Mouse (Mus musculus): ENCODE data around the gene Alkbh6. TPM values are rescaled to one million over a fixed set of nuclear protein-coding genes. Genes with fewer than 3 reads are reported as not detected.

Alkbh6 gene
- polyA plus RNA-seq (2015; fragmentation: Nextera tagmentation; extraction: Ambion mirVana) = 47.9 and 48.6 TPM in 2 replicates

GRCm38 (mm10) chr7:30308076-30309005 is at the start of gene Alkbh6:
Alkbh6 (plus strand) TSS chr7:30308717.

GRCm38 (mm10) chr7:30279951-30280669 is 28.4 kb upstream of the Alkbh6 start, which contains the start of the genes Thap8 and Wdr62:
Thap8 (plus strand) TSS chr7:30280094.
Wdr62 (minus strand) TSS chr7:30280419.

GRCm38 (mm10) chr7:30291215-30292131 is 17.0 kb upstream of the Alkbh6 start, which contains the start of gene Clip3:
Clip3 (plus strand) TSS chr7:30291728.

GRCm38 (mm10) chr7:30314721-30315155 is 6.2 kb downstream of the Alkbh6 start, which contains the start of gene Syne4:
Syne4 (plus strand) TSS chr7:30314807.

GRCm38 (mm10) chr7:30321539-30322284 is 13.2 kb downstream of the Alkbh6 start, which contains the start of gene E130208F15Rik:
E130208F15Rik (plus strand) TSS chr7:30321740.

GRCm38 (mm10) chr7:30323795-30324194 is 15.3 kb downstream of the Alkbh6 start, which contains the start of gene Sdhaf1:
Sdhaf1 (minus strand) TSS chr7:30323895.

GRCm38 (mm10) chr7:30362652-30363343 is 54.3 kb downstream of the Alkbh6 start, which contains the start of gene Lrfn3:
Lrfn3 (minus strand) TSS chr7:30362772.

Other genes with a start within 250 kb of the Alkbh6 start
- gene Zfp82, start 235.8 kb upstream of the Alkbh6 start, polyA plus RNA-seq (2015; fragmentation: Nextera tagmentation; extraction: Ambion mirVana) = 4.1 and 5.1 TPM in 2 replicates
- gene Gm26920, start 218.3 kb upstream of the Alkbh6 start, polyA plus RNA-seq (2015; fragmentation: Nextera tagmentation; extraction: Ambion mirVana) = 0.23 TPM in 1 of 2 replicates, not detected in the other
- gene Zfp566, start 218.2 kb upstream of the Alkbh6 start, polyA plus RNA-seq (2015; fragmentation: Nextera tagmentation; extraction: Ambion mirVana) = 5.4 TPM in 2 replicates
- 51.2 and 53.2 TPM in 2 replicates for gene Zfp260, start 213.9 kb upstream of the Alkbh6 start, polyA plus RNA-seq (2015; fragmentation: Nextera tagmentation; extraction: Ambion mirVana)
- gene Zfp382, start 186.8 kb upstream of the Alkbh6 start, polyA plus RNA-seq (2015; fragmentation: Nextera tagmentation; extraction: Ambion mirVana) = 3.3 and 3.8 TPM in 2 replicates
- gene Zfp146, start 139.0 kb upstream of the Alkbh6 start, polyA plus RNA-seq (2015; fragmentation: Nextera tagmentation; extraction: Ambion mirVana) = 5.1 and 6.2 TPM in 2 replicates
- gene Cox7a1, start 124.6 kb upstream of the Alkbh6 start, polyA plus RNA-seq (2015; fragmentation: Nextera tagmentation; extraction: Ambion mirVana) = 300 and 438 TPM in 2 replicates
- gene Capns1, start 109.9 kb upstream of the Alkbh6 start, polyA plus RNA-seq (2015; fragmentation: Nextera tagmentation; extraction: Ambion mirVana) = 81.5 and 93.6 TPM in 2 replicates
- 125 and 135 TPM in 2 replicates for gene Polr2i, start 76.8 kb upstream of the Alkbh6 start, polyA plus RNA-seq (2015; fragmentation: Nextera tagmentation; extraction: Ambion mirVana)
- 84.9 and 101 TPM in 2 replicates for gene Tbcb, start 76.4 kb upstream of the Alkbh6 start, polyA plus RNA-seq (2015; fragmentation: Nextera tagmentation; extraction: Ambion mirVana)
- 1.5 and 1.8 TPM in 2 replicates for gene Ovol3, start 73.0 kb upstream of the Alkbh6 start, polyA plus RNA-seq (2015; fragmentation: Nextera tagmentation; extraction: Ambion mirVana)
- 0.44 and 0.58 TPM in 2 replicates for gene Thap8, start 28.6 kb upstream of the Alkbh6 start, polyA plus RNA-seq (2015; fragmentation: Nextera tagmentation; extraction: Ambion mirVana)
- 2.5 and 3.6 TPM in 2 replicates for gene Wdr62, start 28.3 kb upstream of the Alkbh6 start, polyA plus RNA-seq (2015; fragmentation: Nextera tagmentation; extraction: Ambion mirVana)
- gene Clip3, start 17.0 kb upstream of the Alkbh6 start, polyA plus RNA-seq (2015; fragmentation: Nextera tagmentation; extraction: Ambion mirVana) = 10.4 and 11.7 TPM in 2 replicates
- 4.4 and 5.0 TPM in 2 replicates for gene Syne4, start 6.1 kb downstream of the Alkbh6 start, polyA plus RNA-seq (2015; fragmentation: Nextera tagmentation; extraction: Ambion mirVana)
- gene E130208F15Rik, start 13.0 kb downstream of the Alkbh6 start, polyA plus RNA-seq (2015; fragmentation: Nextera tagmentation; extraction: Ambion mirVana) = 1.6 TPM in 1 of 2 replicates, not detected in the other
- 19.2 and 19.3 TPM in 2 replicates for gene Sdhaf1, start 15.2 kb downstream of the Alkbh6 start, polyA plus RNA-seq (2015; fragmentation: Nextera tagmentation; extraction: Ambion mirVana)
- 1.1 TPM in 2 replicates for gene Lrfn3, start 54.1 kb downstream of the Alkbh6 start, polyA plus RNA-seq (2015; fragmentation: Nextera tagmentation; extraction: Ambion mirVana)
- 68.8 and 91.3 TPM in 2 replicates for gene Tyrobp, start 105.0 kb downstream of the Alkbh6 start, polyA plus RNA-seq (2015; fragmentation: Nextera tagmentation; extraction: Ambion mirVana)
- 2.9 and 3.6 TPM in 2 replicates for gene Hcst, start 111.1 kb downstream of the Alkbh6 start, polyA plus RNA-seq (2015; fragmentation: Nextera tagmentation; extraction: Ambion mirVana)
- gene Nfkbid, start 113.0 kb downstream of the Alkbh6 start, polyA plus RNA-seq (2015; fragmentation: Nextera tagmentation; extraction: Ambion mirVana) = 0.27 and 0.44 TPM in 2 replicates
- 2.2 and 2.6 TPM in 2 replicates for gene Aplp1, start 136.8 kb downstream of the Alkbh6 start, polyA plus RNA-seq (2015; fragmentation: Nextera tagmentation; extraction: Ambion mirVana)
- gene Kirrel2, start 149.0 kb downstream of the Alkbh6 start, polyA plus RNA-seq (2015; fragmentation: Nextera tagmentation; extraction: Ambion mirVana) = 0.09 and 0.23 TPM in 2 replicates
- 0.10 TPM in 1 of 2 replicates, not detected in the other for gene Nphs1, start 149.6 kb downstream of the Alkbh6 start, polyA plus RNA-seq (2015; fragmentation: Nextera tagmentation; extraction: Ambion mirVana)
- 0.07 TPM in 1 of 2 replicates, not detected in the other for gene Prodh2, start 184.9 kb downstream of the Alkbh6 start, polyA plus RNA-seq (2015; fragmentation: Nextera tagmentation; extraction: Ambion mirVana)
- gene Arhgap33, start 226.3 kb downstream of the Alkbh6 start, polyA plus RNA-seq (2015; fragmentation: Nextera tagmentation; extraction: Ambion mirVana) = 1.6 and 1.7 TPM in 2 replicates
- gene Hspb6, start 243.5 kb downstream of the Alkbh6 start, polyA plus RNA-seq (2015; fragmentation: Nextera tagmentation; extraction: Ambion mirVana) = 249 and 337 TPM in 2 replicates
- 3.3 TPM in 2 replicates for gene Proser3, start 243.6 kb downstream of the Alkbh6 start, polyA plus RNA-seq (2015; fragmentation: Nextera tagmentation; extraction: Ambion mirVana)